Mouse (Mus musculus) intestine, postnatal 0 days (tissue): ENCODE data around the gene Vps13d. TPM values are rescaled to one million over a fixed set of nuclear protein-coding genes. Genes with fewer than 3 reads are reported as not detected.

ENCODE experiments used
- ATAC-seq: fragments of 200-750 bp; cut with Nextera tagmentation; 2 replicates; pipeline ENCODE4 v1.8.0; 2017; ENCODE audit warnings: mild to moderate bottlenecking, moderate TSS enrichment, moderate library complexity
- H3K27ac ChIP-seq: fragments of 300-500 bp; sonication (generic); 2 replicates; pipeline ENCODE4 v1.5.1; 2014; ENCODE audit warnings: mild to moderate bottlenecking, low read depth, low read length, moderate library complexity
- H3K27me3 ChIP-seq: fragments of 300-500 bp; sonication (generic); replicated peaks from 2 replicates; pipeline ENCODE4 v1.6.1; 2014; ENCODE audit warnings: low read length, mixed read lengths; ENCODE audit not compliant: control insufficient read depth, insufficient read depth
- H3K36me3 ChIP-seq: fragments of 300-500 bp; sonication (generic); 2 replicates; pipeline ENCODE4 v1.6.1; 2014; ENCODE audit warnings: mild to moderate bottlenecking, moderate library complexity; ENCODE audit not compliant: control insufficient read depth, insufficient read depth
- H3K4me1 ChIP-seq: fragments of 300-500 bp; sonication (generic); replicated peaks from 2 replicates; pipeline ENCODE4 v1.6.1; 2014; ENCODE audit warnings: antibody characterized with exemption, low read length, mixed read lengths; ENCODE audit not compliant: control insufficient read depth, insufficient read depth
- H3K4me2 ChIP-seq: fragments of 300-500 bp; sonication (generic); replicated peaks from 2 replicates; pipeline ENCODE4 v1.6.1; 2014; ENCODE audit warnings: low read depth, mild to moderate bottlenecking, moderate library complexity
- H3K4me3 ChIP-seq: fragments of 300-500 bp; sonication (generic); 2 replicates; pipeline ENCODE4 v1.5.1; 2014; ENCODE audit warnings: low read depth, low read length
- H3K9ac ChIP-seq: fragments of 300-500 bp; sonication (generic); 2 replicates; pipeline ENCODE4 v1.6.1; 2014; ENCODE audit warnings: mild to moderate bottlenecking, low read depth, low read length
- H3K9me3 ChIP-seq: fragments of 300-500 bp; sonication (generic); 2 replicates; pipeline ENCODE4 v1.6.1; 2016; ENCODE audit warnings: mixed run types; ENCODE audit not compliant: control insufficient read depth
- CTCF ChIP-seq: sonication (generic); IDR thresholded peaks from 2 replicates; pipeline ENCODE4 v1.5.1; 2016; ENCODE audit warnings: low read depth, mild to moderate bottlenecking, control low read depth, antibody characterized with exemption, moderate library complexity
- WGBS: fragments of 180-500 bp; shearing (Covaris S2); extraction: QIAGEN DNeasy Blood & Tissue Kit; methylation state at CpG from one replicate; pipeline ENCODE4 v1.1.7; 2014; 5-methylcytosine and 5-hydroxymethylcytosine counted together
- polyA plus RNA-seq: library from polyadenylated mRNA; unstranded; fragments of >200 nt; fragmentation: Nextera tagmentation; extraction: Ambion mirVana; gene quantifications from 2 replicates; pipeline ENCODE4 v1.2.1, GENCODE M21; 2015

Vps13d gene
- polyA plus RNA-seq, 1 experiment from 2014 or later, result 14.8 TPM

- H3K9me3 ChIP-seq, result no peaks in the 10 kb centered on the region
- no peak overlapping the region for H3K4me3 ChIP-seq
- no peak for TF ChIP-seq CTCF
- no peaks in the 10 kb centered on the region for H3K27me3 ChIP-seq
- no peak overlapping the region for H3K4me2 ChIP-seq
- no peaks in the 10 kb centered on the region; the same call in 1 of the 2 replicates for H3K36me3 ChIP-seq
- 29% methylated on average over 1 of the region's 1 CpGs for WGBS
- H3K9ac ChIP-seq, result no peak overlapping the region
- peaks cover 3% of the 10 kb centered on the region; the same call in 1 of the 2 replicates for H3K4me1 ChIP-seq
- H3K27ac ChIP-seq, result no peak overlapping the region
- ATAC-seq, result peak; percentile 63
Measured at GRCm38 (mm10) chr4:144955863-144956262, 238.9 kb downstream of the Vps13d start.

GRCm38 (mm10) chr4:144953421-144953820 is 241.4 kb downstream of the Vps13d start:
- 65% methylated on average over 1 of the region's 1 CpGs for WGBS
- no peak for ATAC-seq
- H3K4me2 ChIP-seq, result no peak overlapping the region
- H3K4me1 ChIP-seq, result peaks cover 12% of the 10 kb centered on the region; the same call in 1 of the 2 replicates
- no peak overlapping the region for H3K4me3 ChIP-seq
- H3K27ac ChIP-seq, result no peak overlapping the region
- no peaks in the 10 kb centered on the region for H3K9me3 ChIP-seq
- H3K27me3 ChIP-seq, result no peaks in the 10 kb centered on the region
- peak; percentile 49 for TF ChIP-seq CTCF
- no peak overlapping the region for H3K9ac ChIP-seq
- H3K36me3 ChIP-seq, result no peaks in the 10 kb centered on the region; the same call in 1 of the 2 replicates

- Histone ChIP-seq H3K4me2 (no peak overlapping the region), H3K36me3 (no peaks in the 10 kb centered on the region; the same call in 1 of the 2 replicates), H3K9me3 (no peaks in the 10 kb centered on the region), H3K4me1 (peaks cover 17% of the 10 kb centered on the region; the same call in 1 of the 2 replicates), H3K27ac (no peak overlapping the region), H3K4me3 (no peak overlapping the region), H3K27me3 (no peaks in the 10 kb centered on the region), H3K9ac (no peak overlapping the region)
- 74% methylated on average over 7 of the region's 7 CpGs for WGBS
- TF ChIP-seq CTCF, result no peak
- no peak for ATAC-seq
Measured at GRCm38 (mm10) chr4:144951859-144952258, 242.9 kb downstream of the Vps13d start.

GRCm38 (mm10) chr4:144950883-144951282 is 243.9 kb downstream of the Vps13d start:
- 91% methylated on average over 3 of the region's 3 CpGs for WGBS
- H3K4me1 ChIP-seq, result peaks cover 17% of the 10 kb centered on the region; the same call in 1 of the 2 replicates
- TF ChIP-seq CTCF, result 0 out of 2 replicates have a peak, but pooled peaks have one; percentile 2
- no peak for ATAC-seq
- no peak overlapping the region for H3K9ac ChIP-seq
- no peak overlapping the region for H3K27ac ChIP-seq
- no peaks in the 10 kb centered on the region for H3K9me3 ChIP-seq
- H3K4me3 ChIP-seq, result no peak overlapping the region
- H3K27me3 ChIP-seq, result no peaks in the 10 kb centered on the region
- H3K4me2 ChIP-seq, result no peak overlapping the region
- H3K36me3 ChIP-seq, result no peaks in the 10 kb centered on the region; the same call in 1 of the 2 replicates

GRCm38 (mm10) chr4:144950327-144950711 is 244.5 kb downstream of the Vps13d start:
- no peak overlapping the region for H3K4me2 ChIP-seq
- 61% methylated on average over 3 of the region's 3 CpGs for WGBS
- no peak overlapping the region for H3K27ac ChIP-seq
- H3K4me1 ChIP-seq, result peaks cover 17% of the 10 kb centered on the region; the same call in 1 of the 2 replicates
- H3K27me3 ChIP-seq, result no peaks in the 10 kb centered on the region
- H3K4me3 ChIP-seq, result no peak overlapping the region
- no peaks in the 10 kb centered on the region; the same call in 1 of the 2 replicates for H3K36me3 ChIP-seq
- no peak for TF ChIP-seq CTCF
- H3K9ac ChIP-seq, result no peak overlapping the region
- no peak for ATAC-seq
- no peaks in the 10 kb centered on the region for H3K9me3 ChIP-seq

- ATAC-seq, result peak; percentile 55; the same call in 1 of the 2 replicates
- H3K9me3 ChIP-seq, result no peaks in the 10 kb centered on the region
- WGBS, result 32% methylated on average over 9 of the region's 9 CpGs
- no peak overlapping the region for H3K4me2 ChIP-seq
- H3K4me1 ChIP-seq, result peaks cover 17% of the 10 kb centered on the region; the same call in 1 of the 2 replicates
- H3K9ac ChIP-seq, result no peak overlapping the region
- no peak overlapping the region for H3K4me3 ChIP-seq
- no peaks in the 10 kb centered on the region; the same call in 1 of the 2 replicates for H3K36me3 ChIP-seq
- TF ChIP-seq CTCF, result no peak
- no peaks in the 10 kb centered on the region for H3K27me3 ChIP-seq
- H3K27ac ChIP-seq, result no peak overlapping the region; the same call in 1 of the 2 replicates
Measured at GRCm38 (mm10) chr4:144949441-144950326, 245.1 kb downstream of the Vps13d start.
